Mouse (Mus musculus) adrenal gland, adult 8-10 months (tissue): ENCODE data around the gene Usp54. TPM values are rescaled to one million over a fixed set of nuclear protein-coding genes. Genes with fewer than 3 reads are reported as not detected.
A peak's percentile ranks its signal among the peaks of the same experiment; 100 is the strongest.

ENCODE experiments used
- DNase-seq: peaks from one replicate; pipeline ENCODE4 v3.0.0; 2022
- total RNA-seq, 4 experiments: library from RNA; stranded (reverse); gene quantifications; 2 replicates each; pipeline ENCODE4 v1.2.4; 2022

Usp54 gene
- total RNA-seq = 10 to 100 TPM; 18.3 to 22.1 (median 19.3) TPM

DNA sequence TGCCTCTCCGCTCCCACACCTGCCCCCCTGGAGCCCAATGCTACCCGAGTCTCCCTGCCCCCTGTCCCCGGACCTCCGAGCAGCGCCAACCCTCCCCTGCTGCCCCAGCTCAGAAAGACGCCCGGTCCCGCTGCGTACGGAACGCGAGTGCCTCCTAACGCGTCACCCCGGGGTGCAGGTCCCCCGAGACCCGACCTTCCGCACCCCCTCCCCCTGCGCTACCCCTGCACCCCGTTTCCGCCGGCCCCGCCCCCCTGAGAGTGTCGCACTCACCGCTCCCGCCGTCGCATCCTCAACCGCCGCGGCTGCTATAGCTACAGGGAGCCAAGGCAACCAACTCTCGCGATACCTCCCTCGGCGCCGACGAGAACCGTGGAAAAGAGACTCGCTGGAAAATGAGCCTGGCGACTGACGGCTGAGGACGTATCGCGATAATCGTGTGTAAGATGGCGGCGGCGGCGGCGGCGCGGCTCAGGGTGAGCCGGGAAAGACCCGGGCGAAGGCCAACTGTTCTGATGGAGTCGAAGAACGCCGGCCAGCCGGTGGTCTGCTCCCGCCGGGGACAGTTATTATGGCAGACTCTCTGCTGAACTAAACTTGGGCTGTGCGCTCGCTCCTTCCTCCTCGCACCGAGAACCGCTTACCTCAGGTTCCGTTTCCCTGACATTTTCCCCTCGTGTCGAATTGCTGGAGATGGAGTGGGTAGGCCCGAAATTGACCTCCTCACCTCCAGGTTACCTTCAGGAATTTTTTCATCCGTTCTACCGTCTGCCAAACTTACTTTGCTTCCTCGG lies at the start of gene Usp54:
Gene Usp54 (minus strand): TSS at position 420 of the 794 bp plus-strand sequence.
- peak; percentile 96 for DNase-seq

DNA sequence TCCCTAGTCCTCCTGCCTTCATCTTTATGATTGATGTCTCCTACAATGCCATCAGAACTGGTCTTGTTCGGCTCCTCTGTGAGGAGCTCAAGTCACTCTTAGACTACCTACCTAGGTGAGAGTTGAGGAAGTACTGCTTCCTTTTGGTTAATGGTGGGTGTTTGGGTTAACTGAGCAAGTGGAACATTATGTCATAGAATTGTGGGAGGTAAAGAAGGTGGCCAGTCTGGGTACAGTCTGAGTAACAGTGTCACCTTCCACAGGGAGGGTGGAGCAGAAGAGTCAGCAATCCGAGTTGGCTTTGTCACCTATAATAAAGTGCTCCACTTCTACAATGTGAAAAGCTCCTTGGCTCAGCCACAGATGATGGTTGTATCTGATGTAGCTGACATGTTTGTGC lies 48.1 kb upstream of the Usp54 start:
- DNase-seq = no peak

DNA sequence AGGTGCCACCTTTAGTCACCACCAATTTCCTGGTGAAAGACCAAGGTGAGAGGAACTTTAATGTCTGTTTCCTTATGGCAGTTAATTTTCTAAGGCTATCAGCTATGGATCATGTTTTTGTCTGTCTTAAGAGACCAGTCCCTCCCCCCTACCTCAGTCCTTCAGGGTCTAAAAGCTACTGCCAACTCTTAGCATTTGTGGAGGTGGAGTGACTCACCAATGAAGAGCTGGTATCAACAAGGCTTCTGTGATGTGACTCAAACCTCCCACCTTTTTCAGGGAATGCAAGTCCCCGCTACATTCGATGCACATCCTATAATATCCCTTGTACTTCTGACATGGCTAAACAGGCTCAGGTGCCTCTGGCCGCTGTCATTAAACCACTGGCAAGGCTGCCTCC lies 45.7 kb upstream of the Usp54 start:
- no peak for DNase-seq

GRCm38 (mm10) chr14:20682498-20682897 lies 41.6 kb upstream of the Usp54 start:
- no peak for DNase-seq

- DNase-seq = no peak
Measured at GRCm38 (mm10) chr14:20681742-20682141, 40.9 kb upstream of the Usp54 start.

GRCm38 (mm10) chr14:20677906-20678305 lies 37.0 kb upstream of the Usp54 start:
- no peak for DNase-seq

GRCm38 (mm10) chr14:20674064-20674833 lies 33.4 kb upstream of the Usp54 start, which contains the start of gene Sec24c:
Gene Sec24c (plus strand): TSS chr14:20674308.
- DNase-seq = peak; percentile 97

- DNase-seq = peak; percentile 42
Measured at GRCm38 (mm10) chr14:20673735-20674063, 32.8 kb upstream of the Usp54 start.

GRCm38 (mm10) chr14:20672990-20673389 lies 32.1 kb upstream of the Usp54 start:
- DNase-seq = no peak

GRCm38 (mm10) chr14:20668154-20668810 lies 27.4 kb upstream of the Usp54 start, which contains the start of gene Synpo2l:
Gene Synpo2l (minus strand): TSS chr14:20668354.
- no peak for DNase-seq

DNA sequence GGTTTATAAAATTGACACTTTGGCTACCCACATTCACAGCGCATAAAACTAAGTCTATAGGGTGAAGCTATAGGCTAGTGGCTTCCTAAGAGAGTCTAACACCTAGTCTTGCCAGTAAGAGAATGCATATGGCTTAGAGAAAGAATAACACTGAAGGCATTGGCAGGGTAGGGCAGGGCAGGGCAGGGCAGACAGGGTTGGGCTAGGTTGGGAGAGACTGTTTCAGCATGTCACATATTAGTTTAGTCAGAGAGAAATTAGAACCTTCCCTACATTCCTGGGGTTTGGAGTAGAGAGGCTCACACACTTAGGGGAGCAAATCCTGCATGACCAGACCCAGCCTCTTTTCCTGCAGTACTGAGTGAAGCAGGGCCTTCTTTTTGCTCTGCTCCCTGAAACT lies 26.6 kb upstream of the Usp54 start:
- no peak for DNase-seq

- DNase-seq = no peak
Measured at GRCm38 (mm10) chr14:20664436-20664835, 23.6 kb upstream of the Usp54 start.

DNA sequence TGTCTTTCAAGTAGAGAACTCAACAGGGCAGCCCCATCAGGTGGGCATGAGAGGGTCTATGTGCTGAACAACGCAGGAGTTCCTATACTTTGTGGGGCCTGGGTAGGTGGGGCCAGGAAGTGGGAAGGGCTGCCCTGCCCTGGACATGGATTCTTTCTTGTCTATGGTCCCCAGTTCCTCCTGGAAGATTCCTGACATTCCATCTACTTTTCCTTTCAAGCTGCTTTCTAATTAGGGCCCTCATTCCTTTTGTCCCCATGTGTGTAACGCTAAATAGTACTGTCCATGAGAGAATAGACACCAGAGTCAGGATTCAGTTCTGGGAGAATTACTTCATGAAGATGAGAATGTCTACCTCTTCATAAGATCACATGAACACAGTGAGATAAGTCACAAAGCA lies 22.7 kb upstream of the Usp54 start:
- DNase-seq = no peak

GRCm38 (mm10) chr14:20662740-20663139 lies 21.9 kb upstream of the Usp54 start:
- no peak for DNase-seq

DNA sequence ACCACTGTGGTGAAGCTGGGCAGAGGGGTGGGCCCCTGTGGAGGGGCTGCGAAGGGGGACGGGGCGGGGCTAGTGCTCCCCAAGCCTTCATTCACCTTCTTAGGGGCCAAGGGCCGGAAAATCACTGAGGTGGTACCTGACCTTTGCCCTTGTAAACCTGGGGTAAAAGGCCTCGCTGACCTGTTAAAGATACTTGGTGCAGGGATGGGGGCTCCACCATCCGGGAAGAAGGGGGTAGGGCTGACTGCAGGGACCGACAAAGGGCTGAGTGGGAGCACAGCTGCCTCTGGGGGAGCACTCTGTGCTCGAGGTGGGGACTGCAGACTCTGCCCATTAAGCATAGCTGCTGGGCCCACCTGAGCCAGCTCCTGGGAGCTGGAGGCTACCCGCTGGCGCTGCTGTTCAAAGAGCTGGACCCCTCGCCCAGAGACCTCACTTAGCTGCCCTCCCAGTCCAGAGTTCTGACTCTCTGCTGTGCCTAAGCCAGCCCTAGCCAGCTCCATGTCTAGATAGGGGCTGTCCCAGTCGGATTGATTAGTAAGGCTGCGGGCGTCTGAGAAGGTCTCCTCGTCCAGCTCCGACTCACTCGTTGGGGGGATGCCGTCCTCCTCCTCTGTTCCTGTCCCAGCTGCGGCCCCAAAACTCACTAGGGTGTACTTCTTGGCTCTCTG lies 20.9 kb upstream of the Usp54 start:
- no peak for DNase-seq

DNA sequence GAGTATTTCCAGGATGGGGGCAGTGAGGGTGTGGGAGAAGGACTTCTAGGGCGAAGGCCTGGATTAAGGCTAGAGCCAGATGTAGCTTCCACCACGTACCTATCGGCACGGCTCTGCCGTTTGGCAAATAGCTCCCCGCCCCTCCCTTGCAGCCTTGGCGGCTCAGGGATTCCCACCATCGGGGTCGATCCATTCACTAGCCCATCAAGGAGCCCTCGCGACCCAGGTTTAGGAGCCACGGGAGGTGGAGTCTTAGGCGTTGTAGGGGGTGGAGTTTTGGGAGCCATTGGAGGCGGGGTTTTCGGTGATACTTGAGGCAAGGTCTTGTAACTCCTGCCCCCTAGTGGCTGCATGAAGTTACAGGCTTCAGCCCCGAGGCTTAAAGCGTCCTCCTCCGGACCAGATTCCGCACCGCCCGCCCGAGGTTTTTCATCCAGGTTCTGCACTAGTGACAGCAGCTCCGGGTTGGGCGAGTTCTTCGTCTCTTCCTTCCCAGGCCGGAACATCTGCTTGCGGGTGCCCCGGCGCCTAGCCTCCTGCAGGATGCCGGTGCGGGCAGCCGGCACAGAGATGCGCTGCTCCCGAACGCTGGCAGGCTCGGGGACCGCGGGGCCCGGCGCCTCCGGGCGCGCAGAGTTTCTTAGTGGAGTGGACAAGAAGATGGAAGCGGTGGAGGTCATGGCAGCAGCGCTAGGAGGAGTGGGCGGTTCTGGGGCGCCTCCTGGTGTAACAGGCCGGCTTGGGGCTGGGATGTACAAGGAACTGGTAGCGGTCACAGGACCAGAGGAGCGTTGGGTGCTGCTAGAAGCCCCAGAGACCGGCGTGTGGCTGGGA lies 20.2 kb upstream of the Usp54 start:
- DNase-seq = peak; percentile 90

DNA sequence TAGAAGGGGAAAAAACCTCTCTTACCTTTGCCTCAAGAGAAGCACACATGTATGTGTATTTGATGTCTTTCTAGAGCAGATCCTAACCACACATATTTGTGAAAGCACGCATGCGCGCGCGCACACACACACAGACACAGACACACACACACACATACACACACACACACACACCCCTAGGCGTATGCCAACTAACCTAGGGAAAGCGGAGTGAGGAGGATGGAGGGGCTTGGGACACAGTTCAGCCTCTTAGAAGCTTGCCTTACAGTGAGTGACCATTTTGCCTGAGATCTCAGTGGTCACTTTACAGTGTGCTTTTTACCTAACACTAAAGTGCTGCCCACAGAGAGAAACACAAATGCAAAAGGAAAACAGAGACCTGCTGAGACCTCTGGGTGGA lies 18.8 kb upstream of the Usp54 start:
- DNase-seq = no peak

DNA sequence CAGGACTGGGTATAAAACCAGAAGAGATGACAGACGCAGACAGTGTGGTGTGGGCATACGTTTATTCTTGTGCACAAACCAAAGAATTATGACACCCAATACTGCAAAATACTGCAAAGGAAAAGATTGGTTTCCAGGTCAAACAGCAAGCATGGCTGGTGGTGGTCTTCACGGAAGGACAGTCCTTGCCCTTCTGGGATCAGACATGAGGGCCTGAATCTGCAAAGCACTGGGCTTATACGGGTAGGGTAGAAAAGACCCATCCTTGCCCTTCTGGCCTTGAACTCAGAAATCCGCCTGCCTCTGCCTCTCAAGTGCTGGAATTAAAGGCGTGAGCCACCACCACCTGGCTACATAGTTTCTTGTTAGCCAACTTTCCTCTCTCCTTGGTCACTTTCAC lies 18.0 kb upstream of the Usp54 start:
- no peak for DNase-seq

- DNase-seq = no peak
Measured at GRCm38 (mm10) chr14:20658326-20658725, 17.5 kb upstream of the Usp54 start.

- no peak for DNase-seq
Measured at GRCm38 (mm10) chr14:20656361-20656760, 15.5 kb upstream of the Usp54 start, which contains the start of gene Myoz1. Gene Myoz1 (minus strand): TSS chr14:20656540.

DNA sequence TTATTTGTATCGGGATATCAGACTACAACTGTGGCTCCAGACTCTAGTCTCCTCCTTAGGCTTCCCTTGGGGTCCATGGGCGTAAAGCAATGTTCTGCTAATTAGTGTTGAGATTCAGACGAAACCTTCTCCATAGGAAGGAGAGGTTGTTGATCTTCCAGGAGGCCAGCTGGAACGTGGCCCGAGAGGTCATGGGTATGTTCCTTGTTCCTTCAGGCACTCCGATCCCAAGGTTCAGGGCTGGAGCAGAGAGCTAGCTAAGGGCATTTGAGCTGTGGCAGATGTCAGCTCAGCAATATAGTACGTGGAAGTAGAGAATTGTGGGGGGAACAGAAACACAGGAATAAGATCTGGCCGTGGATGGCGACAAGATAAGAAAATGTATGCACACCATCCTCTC lies 14.9 kb upstream of the Usp54 start:
- DNase-seq = no peak
